Mouse (Mus musculus): ENCODE data around the gene Crebbp. TPM values are rescaled to one million over a fixed set of nuclear protein-coding genes. Genes with fewer than 3 reads are reported as not detected.

The Crebbp gene
- 100 to 1,000 TPM; 108 to 119 TPM for total RNA-seq (2023)

DNA sequence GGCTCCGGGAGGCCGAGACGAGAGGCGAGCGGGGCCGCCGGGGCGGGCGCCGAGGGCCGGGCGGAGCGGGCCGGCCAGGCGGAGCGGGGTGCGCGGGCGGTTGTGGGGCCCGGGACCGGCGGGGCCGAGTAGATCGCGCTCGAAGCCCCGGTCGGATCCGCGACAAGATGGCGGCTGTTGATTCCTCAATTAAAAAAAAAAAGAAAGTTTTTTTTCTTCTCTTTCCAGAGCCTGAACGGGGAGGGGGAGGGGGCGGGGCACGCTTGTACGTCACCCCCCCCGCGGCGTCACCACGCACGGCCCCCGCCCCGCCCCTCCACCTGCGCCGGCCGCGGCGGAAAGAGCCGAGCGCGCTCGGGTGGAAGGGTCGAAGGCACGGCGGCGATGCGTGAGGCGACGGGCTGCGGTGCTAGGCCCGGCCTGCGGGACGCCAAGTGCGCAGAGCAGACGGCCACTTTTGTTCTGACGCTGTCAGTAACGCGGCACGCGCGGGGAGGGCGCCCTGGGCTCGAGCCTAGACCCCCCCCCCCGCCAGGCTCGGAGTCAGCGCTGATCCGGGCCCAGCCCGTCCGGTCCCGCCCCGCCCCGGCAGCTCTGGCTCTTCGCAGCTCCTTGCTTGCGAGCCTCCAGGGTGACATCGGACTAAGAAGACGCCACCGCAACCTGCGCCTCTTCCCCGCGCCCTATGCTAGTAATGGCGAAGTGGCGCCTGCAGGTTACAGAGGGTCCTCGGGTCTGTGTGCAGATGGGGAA lies at the start of gene Crebbp:
TSS of gene Crebbp (minus strand) at position 199 of the 753 bp plus-strand sequence.

GRCm38 (mm10) chr16:4077384-4078061 lies 136.3 kb downstream of the Crebbp start, which contains the start of gene Trap1:
TSS of gene Trap1 (minus strand) at chr16:4077827.

DNA sequence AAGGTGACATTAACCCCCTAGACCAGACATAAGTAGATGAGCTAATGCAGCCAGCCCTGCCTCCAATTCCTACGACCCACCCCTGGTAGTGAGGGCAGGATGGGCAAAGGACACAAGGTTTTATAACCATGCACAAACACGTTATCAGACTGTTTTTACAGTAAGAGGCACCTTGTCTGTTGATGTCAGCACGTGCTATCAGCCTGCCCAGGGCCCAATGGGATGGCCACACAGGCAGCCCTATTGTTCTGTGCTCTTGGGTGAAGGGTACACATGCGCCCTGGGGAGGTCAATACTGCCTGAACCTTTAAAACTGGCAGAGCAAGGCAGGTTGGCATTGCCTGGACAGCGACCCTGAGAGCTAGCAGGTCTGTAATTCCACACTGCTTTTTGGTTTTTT lies 177.0 kb downstream of the Crebbp start, which contains the start of gene Dnase1:
TSS of gene Dnase1 (plus strand) at position 136 of the 400 bp plus-strand sequence.

Other genes starting within 250 kb of the Crebbp start
- gene Nlrc3, start 237.4 kb downstream of the Crebbp start, total RNA-seq (2023), result 1 to 10 TPM; 1.7 to 2.6 TPM
- 10 to 100 TPM; 30.3 to 34.9 TPM for gene Slx4, start 210.2 kb downstream of the Crebbp start, total RNA-seq (2023)
- gene Dnase1, start 177.1 kb downstream of the Crebbp start, total RNA-seq (2023), result not detected
- gene Trap1, start 136.2 kb downstream of the Crebbp start, total RNA-seq (2023), result 10 to 100 TPM; 39.4 to 41.5 TPM
- gene Adcy9, start 206.5 kb upstream of the Crebbp start, total RNA-seq (2023), result 1 to 10 TPM; 8.1 to 9.3 TPM

Measured in monocyte, adult 59 days (primary cell).